Mouse (Mus musculus) heart, adult 18-20 months (tissue): ENCODE data around the gene Myl4. TPM values are rescaled to one million over a fixed set of nuclear protein-coding genes. Genes with fewer than 3 reads are reported as not detected.
"Not testable (repeated sequence)": the region's sequence is repeated elsewhere in the genome, so short reads cannot be mapped to it uniquely, and the experiment has no call there.

Experiments
- DNase-seq, 2 experiments: peaks; one replicate each; pipeline ENCODE4 v3.0.0; 2021 to 2022; ENCODE audit warnings: mixed read lengths in 1 of 2
- total RNA-seq, 2 experiments: library from RNA; stranded (reverse); gene quantifications; 2 replicates each; pipeline ENCODE4 v1.2.3; 2021

Gene Myl4
- total RNA-seq, 2 experiments from 2014 or later, result 660 to 761 TPM

GRCm38 (mm10) chr11:104570515-104570914 lies 20.1 kb downstream of the Myl4 start:
- not testable (repeated sequence) for DNase-seq

- peak; percentile 43 to 48 for DNase-seq
Measured at GRCm38 (mm10) chr11:104571373-104571772, 20.9 kb downstream of the Myl4 start.

GRCm38 (mm10) chr11:104572091-104572490 lies 21.6 kb downstream of the Myl4 start:
- DNase-seq, result no peak

- DNase-seq, result peak in 1 of 2 experiments; percentile 25
Measured at GRCm38 (mm10) chr11:104572566-104572965, 22.1 kb downstream of the Myl4 start.

- DNase-seq, result peak in 1 of 2 experiments; percentile 14
Measured at GRCm38 (mm10) chr11:104576772-104577612, 26.5 kb downstream of the Myl4 start.

GRCm38 (mm10) chr11:104578074-104578473 lies 27.6 kb downstream of the Myl4 start:
- no peak for DNase-seq

GRCm38 (mm10) chr11:104579084-104579483 lies 28.6 kb downstream of the Myl4 start:
- DNase-seq, result no peak

- DNase-seq, result no peak
Measured at GRCm38 (mm10) chr11:104579575-104579974, 29.1 kb downstream of the Myl4 start.

- no peak for DNase-seq
Measured at GRCm38 (mm10) chr11:104580091-104580490, 29.6 kb downstream of the Myl4 start.

GRCm38 (mm10) chr11:104580606-104581005 lies 30.1 kb downstream of the Myl4 start:
- no peak for DNase-seq

GRCm38 (mm10) chr11:104581446-104582307 lies 31.2 kb downstream of the Myl4 start:
- peak; percentile 29 to 36 for DNase-seq

GRCm38 (mm10) chr11:104582308-104582606 lies 31.8 kb downstream of the Myl4 start:
- DNase-seq, result no peak

- DNase-seq, result no peak
Measured at GRCm38 (mm10) chr11:104582630-104583364, 32.3 kb downstream of the Myl4 start.

- no peak for DNase-seq
Measured at GRCm38 (mm10) chr11:104585495-104585894, 35.0 kb downstream of the Myl4 start.

GRCm38 (mm10) chr11:104587904-104588303 lies 37.4 kb downstream of the Myl4 start:
- DNase-seq, result no peak

- DNase-seq, result no peak
Measured at GRCm38 (mm10) chr11:104588513-104588912, 38.0 kb downstream of the Myl4 start.

GRCm38 (mm10) chr11:104589570-104589969 lies 39.1 kb downstream of the Myl4 start:
- DNase-seq, result no peak

- DNase-seq, result peak; percentile 81 to 87
Measured at GRCm38 (mm10) chr11:104590148-104590547, 39.7 kb downstream of the Myl4 start.

GRCm38 (mm10) chr11:104592066-104592835 lies 41.8 kb downstream of the Myl4 start:
- no peak for DNase-seq

GRCm38 (mm10) chr11:104596365-104596764 lies 45.9 kb downstream of the Myl4 start:
- peak in 1 of 2 experiments; percentile 35 for DNase-seq

- peak; percentile 43 to 50 for DNase-seq
Measured at GRCm38 (mm10) chr11:104599265-104599945, 48.9 kb downstream of the Myl4 start.
